Mouse (Mus musculus): ENCODE data around the gene Cry2. TPM values are rescaled to one million over a fixed set of nuclear protein-coding genes. Genes with fewer than 3 reads are reported as not detected.

Cry2 gene
- polyA plus RNA-seq, 1 experiment = 2.1 TPM

- TF ChIP-seq MYOG (IDR thresholded peaks at IDR 0.05; ENCODE audit: control insufficient read depth, extremely low read depth, insufficient read length) (no peak), USF1 (IDR thresholded peaks at IDR 0.05; ENCODE audit: low read depth) (no peak), CEBPB (IDR thresholded peaks at IDR 0.05; ENCODE audit: low read depth) (no peak), MAX (IDR thresholded peaks at IDR 0.05) (no peak)
- no peaks in the 10 kb centered on the region for H3K79me2 ChIP-seq (ENCODE audit: control insufficient read depth, insufficient read depth)
- H3K79me3 ChIP-seq (ENCODE audit: low read depth) = no peaks in the 10 kb centered on the region
- no peaks in the 10 kb centered on the region for H3K27me3 ChIP-seq (ENCODE audit: control insufficient read depth, insufficient read depth, insufficient read length)
- no peak overlapping the region for H3ac ChIP-seq (ENCODE audit: control insufficient read depth, insufficient read length, low read depth)
- H3K4me3 ChIP-seq (ENCODE audit: insufficient read depth, poor library complexity, severe bottlenecking) = no peak overlapping the region
- H3K36me3 ChIP-seq (ENCODE audit: control insufficient read depth, insufficient read depth) = peaks cover 22% of the 10 kb centered on the region
These were observed 25.4 kb downstream of the Cry2 start for GRCm38 (mm10) chr2:92408309-92409045.

DNA sequence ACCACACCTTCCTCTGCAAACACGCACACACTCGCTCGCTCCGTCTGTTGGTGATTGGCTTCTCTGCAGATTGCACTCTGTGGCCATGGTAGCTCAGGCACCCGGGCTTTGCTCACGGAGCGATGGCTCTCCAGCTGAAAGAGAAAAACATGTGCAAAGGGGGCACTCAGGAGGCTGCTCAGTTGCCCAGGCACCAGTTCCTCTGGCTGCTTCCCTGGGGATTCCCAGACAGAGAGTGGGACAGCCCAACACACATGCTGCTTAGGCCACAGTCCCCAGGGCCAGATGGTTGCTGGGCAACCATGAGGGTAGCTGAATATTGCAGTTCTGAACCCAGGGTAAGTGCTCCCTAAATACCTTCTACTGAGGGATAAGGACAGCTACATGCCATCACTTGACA lies 28.2 kb downstream of the Cry2 start:
- peaks cover 12% of the 10 kb centered on the region for H3K36me3 ChIP-seq (ENCODE audit: control insufficient read depth, insufficient read depth)
- TF ChIP-seq MYOG (IDR thresholded peaks at IDR 0.05; ENCODE audit: control insufficient read depth, extremely low read depth, insufficient read length) (no peak), FOSL1 (IDR thresholded peaks at IDR 0.05; ENCODE audit: insufficient read depth, low read length, poor library complexity, severe bottlenecking) (no peak), CTCF (IDR thresholded peaks at IDR 0.05; ENCODE audit: control insufficient read depth, insufficient read depth, insufficient read length) (no peak), USF1 (IDR thresholded peaks at IDR 0.05; ENCODE audit: low read depth) (no peak)

GRCm38 (mm10) chr2:92404737-92405136 lies 29.1 kb downstream of the Cry2 start:
- no peaks in the 10 kb centered on the region for H3K79me3 ChIP-seq (ENCODE audit: low read depth)
- H3K27me3 ChIP-seq (ENCODE audit: control insufficient read depth, insufficient read depth, insufficient read length) = peaks cover 4% of the 10 kb centered on the region
- H3K79me2 ChIP-seq (ENCODE audit: control insufficient read depth, insufficient read depth) = no peaks in the 10 kb centered on the region
- H3K4me3 ChIP-seq (ENCODE audit: insufficient read depth, poor library complexity, severe bottlenecking) = no peak overlapping the region
- H3ac ChIP-seq (ENCODE audit: control insufficient read depth, insufficient read length, low read depth) = no peak overlapping the region
- H3K36me3 ChIP-seq (ENCODE audit: control insufficient read depth, insufficient read depth) = peaks cover 6% of the 10 kb centered on the region
- TF ChIP-seq USF1 (IDR thresholded peaks at IDR 0.05; ENCODE audit: low read depth) = no peak

More for the DNA sequence above, 28.2 kb downstream of the Cry2 start:
- Histone ChIP-seq H3K79me2 (ENCODE audit: control insufficient read depth, insufficient read depth) (no peaks in the 10 kb centered on the region), H3K27me3 (ENCODE audit: control insufficient read depth, insufficient read depth, insufficient read length) (peaks cover 3% of the 10 kb centered on the region), H3ac (ENCODE audit: control insufficient read depth, insufficient read length, low read depth) (no peak overlapping the region), H3K4me3 (ENCODE audit: insufficient read depth, poor library complexity, severe bottlenecking) (no peak overlapping the region), H3K79me3 (ENCODE audit: low read depth) (no peaks in the 10 kb centered on the region)

DNA sequence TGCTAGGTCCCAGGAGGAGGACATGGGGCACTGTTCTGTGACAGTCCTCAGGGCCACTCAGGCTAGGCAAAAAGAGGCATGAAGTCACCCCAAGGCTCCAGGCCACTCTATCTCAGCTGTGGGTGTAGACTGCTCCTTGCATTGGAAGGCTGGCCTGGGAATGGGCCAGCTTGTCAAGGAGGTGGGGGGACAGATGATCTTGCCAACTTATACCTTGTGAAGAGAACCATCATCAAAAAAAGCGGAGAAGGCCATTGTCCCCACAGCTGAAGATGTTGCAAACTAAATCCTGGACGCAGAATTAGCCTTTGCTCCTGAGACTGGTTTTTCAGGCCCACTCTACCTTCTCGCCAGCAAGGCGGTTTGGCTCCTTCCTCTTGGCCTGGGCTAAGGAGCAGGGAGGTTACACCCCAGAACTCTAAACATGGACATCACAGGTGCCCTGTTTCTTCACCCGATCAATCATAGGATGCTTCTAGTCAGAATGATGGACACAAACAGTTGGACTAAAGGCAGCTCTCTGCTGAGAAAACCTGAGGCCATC lies 30.0 kb downstream of the Cry2 start:
- Histone ChIP-seq H3K4me3 (ENCODE audit: insufficient read depth, poor library complexity, severe bottlenecking) (no peak overlapping the region), H3K27me3 (ENCODE audit: control insufficient read depth, insufficient read depth, insufficient read length) (peaks cover 8% of the 10 kb centered on the region), H3K36me3 (ENCODE audit: control insufficient read depth, insufficient read depth) (peaks cover 3% of the 10 kb centered on the region), H3K79me2 (ENCODE audit: control insufficient read depth, insufficient read depth) (no peaks in the 10 kb centered on the region), H3K79me3 (ENCODE audit: low read depth) (no peaks in the 10 kb centered on the region), H3ac (ENCODE audit: control insufficient read depth, insufficient read length, low read depth) (no peak overlapping the region)
- TF ChIP-seq CTCF (IDR thresholded peaks at IDR 0.05; ENCODE audit: control insufficient read depth, insufficient read depth, insufficient read length) (no peak), FOSL1 (IDR thresholded peaks at IDR 0.05; ENCODE audit: insufficient read depth, low read length, poor library complexity, severe bottlenecking) (no peak), USF1 (IDR thresholded peaks at IDR 0.05; ENCODE audit: low read depth) (no peak), CEBPB (IDR thresholded peaks at IDR 0.05; ENCODE audit: low read depth) (no peak)

- no peak overlapping the region for H3ac ChIP-seq (ENCODE audit: control insufficient read depth, insufficient read length, low read depth)
- H3K79me2 ChIP-seq (ENCODE audit: control insufficient read depth, insufficient read depth) = no peaks in the 10 kb centered on the region
- no peak overlapping the region for H3K4me3 ChIP-seq (ENCODE audit: insufficient read depth, poor library complexity, severe bottlenecking)
- peaks cover 8% of the 10 kb centered on the region for H3K27me3 ChIP-seq (ENCODE audit: control insufficient read depth, insufficient read depth, insufficient read length)
- H3K36me3 ChIP-seq (ENCODE audit: control insufficient read depth, insufficient read depth) = no peaks in the 10 kb centered on the region
- H3K79me3 ChIP-seq (ENCODE audit: low read depth) = no peaks in the 10 kb centered on the region
- TF ChIP-seq MAX (IDR thresholded peaks at IDR 0.05) = no peak
- TF ChIP-seq FOSL1 (IDR thresholded peaks at IDR 0.05; ENCODE audit: insufficient read depth, low read length, poor library complexity, severe bottlenecking) = no peak
- TF ChIP-seq CTCF (IDR thresholded peaks at IDR 0.05; ENCODE audit: control insufficient read depth, insufficient read depth, insufficient read length) = no peak
- no peak for TF ChIP-seq MYOD1 (IDR thresholded peaks at IDR 0.05; ENCODE audit: control insufficient read depth, insufficient read length, low read depth)
- TF ChIP-seq USF1 (IDR thresholded peaks at IDR 0.05; ENCODE audit: low read depth) = no peak
- TF ChIP-seq MYOG (IDR thresholded peaks at IDR 0.05; ENCODE audit: control insufficient read depth, extremely low read depth, insufficient read length) = no peak
- no peak for TF ChIP-seq CEBPB (IDR thresholded peaks at IDR 0.05; ENCODE audit: low read depth)
These were observed 31.1 kb downstream of the Cry2 start for GRCm38 (mm10) chr2:92402591-92403326.

GRCm38 (mm10) chr2:92401091-92401561 lies 32.7 kb downstream of the Cry2 start, which contains the start of gene Mapk8ip1:
Gene Mapk8ip1 (minus strand): TSS chr2:92401263.
- H3K79me2 ChIP-seq (ENCODE audit: control insufficient read depth, insufficient read depth) = no peaks in the 10 kb centered on the region
- H3ac ChIP-seq (ENCODE audit: control insufficient read depth, insufficient read length, low read depth) = no peak within 1 kb of the TSS
- TF ChIP-seq FOSL1 (IDR thresholded peaks at IDR 0.05; ENCODE audit: insufficient read depth, low read length, poor library complexity, severe bottlenecking) = no peak
- TF ChIP-seq MAX (IDR thresholded peaks at IDR 0.05) = no peak
- TF ChIP-seq CEBPB (IDR thresholded peaks at IDR 0.05; ENCODE audit: low read depth) = no peak
- no peak for TF ChIP-seq MYOD1 (IDR thresholded peaks at IDR 0.05; ENCODE audit: control insufficient read depth, insufficient read length, low read depth)
- TF ChIP-seq MYOG (IDR thresholded peaks at IDR 0.05; ENCODE audit: control insufficient read depth, extremely low read depth, insufficient read length) = no peak
- TF ChIP-seq CTCF (IDR thresholded peaks at IDR 0.05; ENCODE audit: control insufficient read depth, insufficient read depth, insufficient read length) = no peak
- no peak for TF ChIP-seq USF1 (IDR thresholded peaks at IDR 0.05; ENCODE audit: low read depth)
- no peaks in the 10 kb centered on the region for H3K79me3 ChIP-seq (ENCODE audit: low read depth)
- H3K4me3 ChIP-seq (ENCODE audit: insufficient read depth, poor library complexity, severe bottlenecking) = no peak within 1 kb of the TSS
- peaks cover 24% of the 10 kb centered on the region for H3K27me3 ChIP-seq (ENCODE audit: control insufficient read depth, insufficient read depth, insufficient read length)
- no peaks in the 10 kb centered on the region for H3K36me3 ChIP-seq (ENCODE audit: control insufficient read depth, insufficient read depth)

All from C2C12 (cell line).